Mouse (Mus musculus) midbrain, embryonic 14.5 days (tissue): ENCODE results near the gene Olfr69. TPM values are rescaled to one million over a fixed set of nuclear protein-coding genes. Genes with fewer than 3 reads are reported as not detected.
"Not testable (repeated sequence)": the region's sequence is repeated elsewhere in the genome, so short reads cannot be mapped to it uniquely, and the experiment has no call there.

Experiments
- ATAC-seq: fragments of 200-750 bp; cut with Nextera tagmentation; 2 replicates; pipeline ENCODE4 v1.8.0; 2017; ENCODE audit warnings: moderate number of reproducible peaks, moderate library complexity; ENCODE audit not compliant: low FRiP score, low TSS enrichment
- DNase-seq: peaks from one replicate; pipeline ENCODE4 v3.0.0-alpha.2; 2015
- H3K27ac ChIP-seq: fragments of 300-500 bp; sonication (generic); replicated peaks from 2 replicates; pipeline ENCODE4 v1.5.1; 2014; ENCODE audit warnings: mild to moderate bottlenecking, low read depth, low read length, moderate library complexity
- H3K27me3 ChIP-seq: fragments of 300-500 bp; sonication (generic); 2 replicates; pipeline ENCODE4 v1.6.1; 2014; ENCODE audit warnings: low read length, control low read depth, mixed read lengths; ENCODE audit not compliant: control insufficient read depth, insufficient read depth
- H3K36me3 ChIP-seq: fragments of 300-500 bp; sonication (generic); 2 replicates; pipeline ENCODE4 v1.6.1; 2014; ENCODE audit warnings: low read length, control low read depth; ENCODE audit not compliant: control insufficient read depth, insufficient read depth
- H3K4me1 ChIP-seq: fragments of 300-500 bp; sonication (generic); 2 replicates; pipeline ENCODE4 v1.6.1; 2014; ENCODE audit warnings: mild to moderate bottlenecking, antibody characterized with exemption, low read length, control low read depth; ENCODE audit not compliant: control insufficient read depth, insufficient read depth
- H3K4me2 ChIP-seq: fragments of 300-500 bp; sonication (generic); 2 replicates; pipeline ENCODE4 v1.6.1; 2014; ENCODE audit warnings: mild to moderate bottlenecking, low read length, moderate library complexity
- H3K4me3 ChIP-seq: fragments of 300-500 bp; sonication (generic); replicated peaks from 2 replicates; pipeline ENCODE4 v1.5.1; 2014; ENCODE audit warnings: low read depth, low read length
- H3K9ac ChIP-seq: fragments of 300-500 bp; sonication (generic); replicated peaks from 2 replicates; pipeline ENCODE4 v1.6.1; 2014; ENCODE audit warnings: mild to moderate bottlenecking, low read length, moderate library complexity
- H3K9me3 ChIP-seq: fragments of 300-500 bp; sonication (generic); 2 replicates; pipeline ENCODE4 v1.6.1; 2016; ENCODE audit warnings: low read length, control low read depth, mixed read lengths; ENCODE audit not compliant: control insufficient read depth
- WGBS: fragments of 180-500 bp; shearing (Covaris S2); extraction: QIAGEN DNeasy Blood & Tissue Kit; methylation state at CpG from one replicate; pipeline ENCODE4 v1.1.7; 2014; 5-methylcytosine and 5-hydroxymethylcytosine counted together
- polyA plus RNA-seq: library from polyadenylated mRNA; unstranded; fragments of >200 nt; fragmentation: Nextera tagmentation; extraction: Ambion mirVana; gene quantifications from 2 replicates; pipeline ENCODE4 v1.2.1, GENCODE M21; 2014

The Olfr69 gene
- polyA plus RNA-seq: not detected in 2 replicates

DNA sequence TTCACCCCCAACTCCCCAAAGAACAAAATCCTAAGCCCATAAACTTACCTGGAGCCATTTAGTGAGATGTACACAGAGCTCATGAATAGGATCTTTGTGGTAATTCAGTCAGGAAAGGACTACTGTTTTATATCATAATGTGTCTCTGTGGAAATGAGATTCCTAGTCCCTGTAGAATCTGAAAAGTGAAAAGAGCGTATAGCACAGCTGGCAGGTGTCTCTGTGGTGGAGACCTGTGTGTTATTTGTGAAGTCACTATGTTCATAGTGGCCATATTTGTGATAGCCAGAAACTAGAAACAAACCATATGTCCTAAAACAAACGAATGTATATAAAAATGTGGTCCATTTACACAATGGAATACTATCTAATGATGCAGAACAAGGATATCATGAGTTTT lies at the start of gene Olfr69:
Gene Olfr69, minus strand, starts transcription at position 101 of the 400 bp plus-strand sequence.
- H3K27me3 ChIP-seq: no peaks in the 10 kb centered on the region
- H3K9ac ChIP-seq: no peak within 1 kb of the TSS
- H3K27ac ChIP-seq: no peak within 1 kb of the TSS
- H3K4me2 ChIP-seq: no peak within 1 kb of the TSS
- ATAC-seq: no peak
- no peak within 1 kb of the TSS for H3K4me3 ChIP-seq
- no peaks in the 10 kb centered on the region for H3K36me3 ChIP-seq
- H3K4me1 ChIP-seq: no peaks in the 10 kb centered on the region
- no peak for DNase-seq
- WGBS: 78% methylated on average over 2 of the region's 2 CpGs
- no peaks in the 10 kb centered on the region for H3K9me3 ChIP-seq

DNA sequence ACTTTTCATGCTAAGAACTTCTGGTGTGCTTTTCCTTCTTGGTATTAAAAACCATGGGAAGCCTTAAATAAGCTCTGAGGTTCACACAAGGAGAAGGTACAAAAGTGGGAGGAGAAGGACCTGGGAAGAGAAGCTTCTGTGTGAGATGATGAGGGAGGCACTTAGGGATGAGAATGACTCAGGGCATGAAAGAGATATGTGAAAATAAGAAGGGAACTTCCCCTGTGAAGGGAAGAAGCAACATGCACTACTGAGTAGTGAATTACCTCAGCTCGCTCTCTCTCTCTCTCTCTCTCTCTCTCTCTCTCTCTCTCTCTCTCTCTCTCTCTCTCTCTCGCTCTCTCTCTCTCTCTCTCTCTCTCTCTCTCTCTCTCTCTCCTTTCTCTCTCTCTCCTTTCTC lies 43.7 kb upstream of the Olfr69 start:
- not testable (repeated sequence) for DNase-seq, H3K4me3 ChIP-seq, H3K4me1 ChIP-seq, H3K27ac ChIP-seq, H3K9me3 ChIP-seq, ATAC-seq, H3K27me3 ChIP-seq, H3K4me2 ChIP-seq, H3K36me3 ChIP-seq, H3K9ac ChIP-seq
- 83% methylated on average over 1 of the region's 2 CpGs for WGBS

DNA sequence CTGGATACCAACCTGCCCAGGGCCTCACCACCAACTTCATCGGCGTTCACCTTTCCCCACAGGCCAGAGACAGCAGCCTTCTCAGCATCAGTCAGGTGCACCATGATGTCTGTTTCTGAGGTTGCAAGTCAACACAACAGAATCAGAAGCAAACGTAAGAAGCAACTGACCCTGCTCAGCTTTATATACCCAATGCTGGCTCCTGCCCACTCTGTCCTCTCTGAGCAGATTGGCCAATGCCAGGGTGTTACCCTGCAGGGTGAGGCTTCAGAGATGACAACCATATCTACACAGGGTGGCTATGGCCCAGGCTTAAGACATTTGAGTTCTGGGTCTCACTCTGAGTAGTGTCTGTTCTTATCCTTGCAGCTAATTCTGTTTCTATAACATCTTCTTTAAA lies 42.4 kb upstream of the Olfr69 start, which contains the start of gene Hbb-bt:
Gene Hbb-bt, minus strand, starts transcription at position 231 of the 400 bp plus-strand sequence.
- H3K27me3 ChIP-seq: no peaks in the 10 kb centered on the region
- H3K9me3 ChIP-seq: no peaks in the 10 kb centered on the region
- H3K9ac ChIP-seq: no peak within 1 kb of the TSS
- no peak for ATAC-seq
- no peak within 1 kb of the TSS for H3K4me3 ChIP-seq
- H3K36me3 ChIP-seq: no peaks in the 10 kb centered on the region
- no peak for DNase-seq
- no peak within 1 kb of the TSS for H3K27ac ChIP-seq
- 93% methylated on average over 3 of the region's 3 CpGs for WGBS
- no peak within 1 kb of the TSS for H3K4me2 ChIP-seq
- no peaks in the 10 kb centered on the region for H3K4me1 ChIP-seq

- not testable (repeated sequence) for DNase-seq, H3K36me3 ChIP-seq, H3K4me2 ChIP-seq, H3K27ac ChIP-seq, H3K4me3 ChIP-seq, H3K9ac ChIP-seq, H3K9me3 ChIP-seq, H3K4me1 ChIP-seq, ATAC-seq, H3K27me3 ChIP-seq
- WGBS: no CpG with 5 or more reads among the region's 3 CpGs
Observed at GRCm38 (mm10) chr7:103813152-103813551, 41.8 kb upstream of the Olfr69 start.

DNA sequence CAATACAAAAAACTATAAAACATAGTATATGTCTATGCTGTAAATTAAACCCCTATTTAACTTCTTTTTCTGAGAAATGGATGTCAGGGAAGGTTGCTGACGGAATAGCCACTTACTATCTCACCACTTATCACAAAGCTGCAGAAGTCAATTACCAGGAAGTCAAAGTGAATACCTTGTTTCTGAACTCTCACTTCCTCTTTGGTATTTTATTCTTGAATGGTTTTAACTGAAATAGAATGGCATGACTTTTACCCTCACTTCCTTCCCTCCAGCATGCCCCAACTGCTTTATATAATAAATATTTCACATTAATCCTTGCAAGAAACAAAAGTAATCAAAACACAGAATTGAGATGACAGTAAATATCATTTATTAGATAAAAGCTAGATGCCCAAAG lies 40.8 kb upstream of the Olfr69 start:
- Histone ChIP-seq H3K4me3 (no peak overlapping the region), H3K4me2 (no peak overlapping the region), H3K9me3 (no peaks in the 10 kb centered on the region), H3K36me3 (no peaks in the 10 kb centered on the region), H3K9ac (no peak overlapping the region), H3K27me3 (no peaks in the 10 kb centered on the region), H3K27ac (no peak overlapping the region), H3K4me1 (no peaks in the 10 kb centered on the region)
- ATAC-seq (no peak), DNase-seq (no peak)
- 64% methylated on average over 1 of the region's 1 CpGs for WGBS

DNA sequence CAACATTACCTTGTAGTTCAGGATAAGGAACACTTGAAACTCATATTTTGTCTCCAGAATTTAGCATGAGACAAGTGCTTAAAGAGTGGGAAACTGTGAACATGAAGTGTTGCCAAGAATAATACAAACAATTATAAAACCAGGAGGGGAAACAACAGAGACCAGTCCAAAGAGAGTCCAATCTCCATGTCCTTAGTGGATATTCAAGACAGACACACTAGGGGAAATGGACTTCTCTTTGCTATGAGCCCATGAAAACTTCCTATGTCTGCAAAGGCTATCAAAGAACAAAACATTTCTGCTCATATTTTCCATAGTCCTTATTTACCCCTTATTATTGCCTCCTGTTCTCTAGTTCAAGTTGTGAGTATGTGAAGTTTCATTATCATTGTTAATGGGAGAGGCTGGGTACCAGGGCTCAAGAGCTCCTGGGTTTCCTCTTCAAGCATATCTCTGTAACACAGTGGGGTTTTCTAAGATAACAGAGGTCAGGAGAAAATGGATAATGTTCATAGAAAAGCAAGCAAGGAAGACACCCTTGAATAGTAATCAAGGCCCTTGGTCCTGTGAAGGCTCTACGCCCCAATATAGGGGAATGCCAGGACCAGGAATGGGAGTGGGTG lies 39.9 kb upstream of the Olfr69 start:
- Histone ChIP-seq H3K9ac (no peak overlapping the region), H3K9me3 (no peaks in the 10 kb centered on the region), H3K4me2 (no peak overlapping the region), H3K27ac (no peak overlapping the region), H3K4me1 (no peaks in the 10 kb centered on the region), H3K4me3 (no peak overlapping the region), H3K27me3 (no peaks in the 10 kb centered on the region), H3K36me3 (no peaks in the 10 kb centered on the region)
- WGBS: 92% methylated on average over 1 of the region's 1 CpGs
- no peak for DNase-seq
- no peak for ATAC-seq

DNA sequence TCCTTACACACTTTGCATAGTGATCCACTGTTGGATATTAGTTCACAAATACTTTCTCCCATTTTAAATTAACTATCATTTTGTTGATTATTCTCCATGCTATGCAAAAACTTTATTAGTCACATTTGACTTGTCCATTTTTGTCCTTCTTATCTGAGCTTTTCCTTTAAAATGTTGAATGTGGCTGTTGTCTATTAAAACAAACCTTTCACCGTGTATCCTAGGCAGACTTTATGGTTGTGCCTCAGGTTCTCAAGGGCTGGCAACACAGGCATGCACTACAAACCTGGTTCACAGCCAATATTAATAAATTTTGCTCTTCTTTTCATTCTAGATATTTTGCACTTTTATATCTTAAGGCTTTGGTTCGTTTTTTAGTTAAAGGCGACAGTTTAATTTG lies 39.4 kb upstream of the Olfr69 start:
- Histone ChIP-seq H3K4me1 (no peaks in the 10 kb centered on the region), H3K4me3 (no peak overlapping the region), H3K27ac (no peak overlapping the region), H3K4me2 (no peak overlapping the region), H3K36me3 (no peaks in the 10 kb centered on the region), H3K27me3 (no peaks in the 10 kb centered on the region), H3K9me3 (no peaks in the 10 kb centered on the region), H3K9ac (no peak overlapping the region)
- ATAC-seq: no peak
- WGBS: 84% methylated on average over 3 of the region's 3 CpGs
- no peak for DNase-seq

DNA sequence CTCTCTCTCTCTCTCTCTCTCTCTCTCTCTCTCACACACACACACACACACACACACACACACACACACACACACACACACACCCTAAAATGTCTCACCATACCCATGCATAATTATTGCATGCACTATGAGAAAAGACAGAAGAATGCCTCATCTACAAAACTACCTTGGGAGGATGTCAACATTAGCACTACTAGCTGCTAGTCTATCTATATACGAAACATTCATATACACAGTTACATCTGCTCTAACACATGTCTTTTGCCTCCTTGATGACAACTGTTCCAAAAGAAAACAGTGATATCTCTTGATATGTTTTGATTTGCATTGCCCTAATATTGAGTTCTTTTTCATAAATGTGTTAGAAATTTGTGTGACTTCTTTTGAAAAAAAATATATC lies 38.9 kb upstream of the Olfr69 start:
- H3K27ac ChIP-seq: no peak overlapping the region
- H3K4me2 ChIP-seq: no peak overlapping the region
- no peaks in the 10 kb centered on the region for H3K9me3 ChIP-seq
- ATAC-seq: no peak
- H3K27me3 ChIP-seq: no peaks in the 10 kb centered on the region
- H3K4me3 ChIP-seq: no peak overlapping the region
- no peaks in the 10 kb centered on the region for H3K4me1 ChIP-seq
- DNase-seq: no peak
- no peaks in the 10 kb centered on the region for H3K36me3 ChIP-seq
- 82% methylated on average over 1 of the region's 1 CpGs for WGBS
- H3K9ac ChIP-seq: no peak overlapping the region

DNA sequence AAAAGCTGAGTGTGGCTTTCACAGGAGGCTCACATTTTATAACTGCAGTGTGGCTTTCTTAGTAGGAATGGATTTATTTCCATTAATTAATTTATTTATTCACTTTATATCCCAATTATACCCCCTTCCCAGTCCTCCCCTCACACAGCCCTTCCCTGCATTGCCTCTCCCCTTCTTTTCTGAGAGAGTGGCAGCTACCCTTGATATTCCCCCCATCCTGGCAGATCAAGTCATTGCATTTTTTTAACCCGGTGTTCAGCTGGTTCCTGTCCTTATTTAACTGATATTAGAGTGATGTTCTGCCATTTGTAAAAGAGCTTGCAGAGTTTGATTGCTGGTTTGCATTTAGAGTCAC lies 38.4 kb upstream of the Olfr69 start:
- ATAC-seq (no peak), DNase-seq (no peak)
- Histone ChIP-seq H3K27me3 (no peaks in the 10 kb centered on the region), H3K4me3 (no peak overlapping the region), H3K4me2 (no peak overlapping the region), H3K9ac (no peak overlapping the region), H3K4me1 (no peaks in the 10 kb centered on the region), H3K36me3 (no peaks in the 10 kb centered on the region), H3K9me3 (no peaks in the 10 kb centered on the region), H3K27ac (no peak overlapping the region)
- WGBS: 74% methylated on average over 1 of the region's 1 CpGs
